Mouse (Mus musculus) thymus, adult 2 months (tissue): ENCODE results near the gene Patj.

Experiments
- CTCF ChIP-seq: fragments of 200-500 bp; IDR thresholded peaks from 2 replicates; pipeline ENCODE4 v1.5.1; 2012; ENCODE audit warnings: mild to moderate bottlenecking, control low read depth, low read length, moderate library complexity, borderline replicate concordance; ENCODE audit not compliant: control insufficient read depth, poor library complexity, insufficient read depth; ENCODE audit errors: extremely low read depth
- POLR2A ChIP-seq: fragments of 200-500 bp; IDR thresholded peaks from 2 replicates; pipeline ENCODE4 v1.6.1; 2012; ENCODE audit warnings: mild to moderate bottlenecking, low read length, control low read depth, moderate library complexity; ENCODE audit not compliant: control insufficient read depth, poor library complexity, insufficient read depth; ENCODE audit errors: extremely low read depth

- no peak for TF ChIP-seq POLR2A
- no peak for TF ChIP-seq CTCF
Measured at GRCm38 (mm10) chr4:98564196-98564865, 168.7 kb downstream of the Patj start.
